Mouse (Mus musculus) kidney, adult 2 months (tissue): Measurements from ENCODE around the gene Zbed3.

ENCODE experiments used
- CTCF ChIP-seq: fragments of 200-500 bp; conservative IDR thresholded peaks from 2 replicates; pipeline ENCODE4 v1.5.1; 2011; ENCODE audit warnings: low read depth, mild to moderate bottlenecking, control low read depth, low read length, moderate library complexity, mixed read lengths; ENCODE audit not compliant: insufficient read depth, insufficient read length
- POLR2A ChIP-seq: fragments of 200-500 bp; IDR thresholded peaks from one replicate; pipeline ENCODE4 v1.6.1; 2011; ENCODE audit warnings: low read depth, low read length, control low read depth

- TF ChIP-seq CTCF (no peak), POLR2A (no peak)
Measured at GRCm38 (mm10) chr13:95291983-95292382, 31.4 kb upstream of the Zbed3 start.
